In the genomic region with DNA sequence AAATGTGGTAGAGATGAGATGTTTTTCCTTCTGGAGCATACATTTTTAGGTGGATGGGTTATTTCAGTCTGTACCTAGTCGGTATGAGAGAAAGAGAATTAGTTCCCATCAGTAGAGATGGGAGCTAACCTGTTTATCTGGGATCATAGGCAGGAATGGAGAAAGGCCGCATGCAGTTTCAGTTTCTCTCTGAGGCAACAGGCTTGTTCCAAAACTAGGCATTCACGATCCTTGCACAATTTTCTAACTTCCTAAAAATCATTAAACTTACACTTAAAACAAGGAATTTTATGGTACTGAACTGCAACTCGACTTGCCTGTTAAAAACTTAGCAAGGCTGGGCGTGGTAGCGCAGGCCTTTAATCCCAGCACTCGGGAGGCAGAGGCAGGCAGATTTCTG, we compare ENCODE assay signal across 19 mouse cellular contexts.
"Had no signal": no experiment of that assay in that cellular context is flagged by ENCODE, and none has a peak within 500 bp of the region (broad histone marks: within the 10 kb centered on the region; RNA-seq: fewer than 3 reads in every experiment).

No protein-coding gene starts in this region.

- H3K27ac ChIP-seq: midbrain, embryonic 10.5 days; midbrain, embryonic 12.5 days; neural tube, embryonic 13.5 days; neural tube, embryonic 15.5 days had no signal

- H3K4me3 ChIP-seq: midbrain, embryonic 10.5 days; midbrain, embryonic 12.5 days; myocyte; neural tube, embryonic 13.5 days; neural tube, embryonic 15.5 days had no signal

- H3K27me3 ChIP-seq: midbrain, embryonic 12.5 days; neural tube, embryonic 13.5 days; neural tube, embryonic 15.5 days had no signal

- H3K9ac ChIP-seq: lung, embryonic 14.5 days; midbrain, embryonic 12.5 days; neural tube, embryonic 13.5 days; neural tube, embryonic 15.5 days had no signal

- H3K4me2 ChIP-seq: lung, embryonic 14.5 days; midbrain, embryonic 12.5 days; neural tube, embryonic 13.5 days; neural tube, embryonic 15.5 days had no signal

- H3K36me3 ChIP-seq: midbrain, embryonic 10.5 days; midbrain, embryonic 12.5 days; neural tube, embryonic 13.5 days; neural tube, embryonic 15.5 days had no signal

- ATAC-seq: midbrain, embryonic 16.5 days had no signal

- DNase-seq: lung, adult 18-20 months; lung, embryonic 14.5 days; lung, postnatal 10 days; lung, postnatal 4 days; midbrain, embryonic 14.5 days; retina, postnatal 1 day; right cerebral cortex, adult 18-20 months; right cerebral cortex, postnatal 25 days; right cerebral cortex, postnatal 4 days; spleen, adult 18-20 months; thymus, adult 18-20 months; thymus, postnatal 14 days; thymus, postnatal 36 days had no signal

- H3K9me3 ChIP-seq: midbrain, embryonic 10.5 days; midbrain, embryonic 12.5 days; neural tube, embryonic 13.5 days; neural tube, embryonic 15.5 days had no signal

- H3K4me1 ChIP-seq: midbrain, embryonic 10.5 days; midbrain, embryonic 12.5 days; neural tube, embryonic 13.5 days; neural tube, embryonic 15.5 days had no signal
